Mouse (Mus musculus) frontal cortex, adult (tissue): ENCODE results near the gene Cabp1.
"Not testable (repeated sequence)": the region's sequence is repeated elsewhere in the genome, so short reads cannot be mapped to it uniquely, and the experiment has no call there.

Experiments used
- ATAC-seq: cut with Nextera tagmentation; 2 replicates; pipeline ENCODE4 v1.9.2; 2017; ENCODE audit warnings: mild to moderate bottlenecking, moderate library complexity, mixed read lengths; ENCODE audit not compliant: low TSS enrichment

The Cabp1 gene

GRCm38 (mm10) chr5:115152132-115152956 is 41.8 kb downstream of the Cabp1 start:
- ATAC-seq: no peak

- no peak for ATAC-seq
Observed at GRCm38 (mm10) chr5:115151457-115151856, 42.7 kb downstream of the Cabp1 start.

GRCm38 (mm10) chr5:115150991-115151390 is 43.2 kb downstream of the Cabp1 start:
- ATAC-seq: no peak

- ATAC-seq: no peak
Observed at GRCm38 (mm10) chr5:115149675-115150459, 44.3 kb downstream of the Cabp1 start.

- ATAC-seq: not testable (repeated sequence)
Observed at GRCm38 (mm10) chr5:115148872-115149271, 45.3 kb downstream of the Cabp1 start.

- ATAC-seq: no peak
Observed at GRCm38 (mm10) chr5:115148378-115148777, 45.8 kb downstream of the Cabp1 start.

GRCm38 (mm10) chr5:115147388-115147787 is 46.8 kb downstream of the Cabp1 start:
- no peak for ATAC-seq

GRCm38 (mm10) chr5:115146747-115147130 is 47.4 kb downstream of the Cabp1 start:
- ATAC-seq: no peak

- ATAC-seq: 0 out of 2 replicates have a peak, but pooled peaks have one; percentile 42
Observed at GRCm38 (mm10) chr5:115145976-115146746, 48.0 kb downstream of the Cabp1 start.

GRCm38 (mm10) chr5:115145253-115145968 is 48.8 kb downstream of the Cabp1 start:
- ATAC-seq: no peak

GRCm38 (mm10) chr5:115144471-115144870 is 49.7 kb downstream of the Cabp1 start:
- no peak for ATAC-seq

- peak; percentile 47; the same call in 1 of the 2 replicates for ATAC-seq
Observed at GRCm38 (mm10) chr5:115143552-115143951, 50.6 kb downstream of the Cabp1 start.

- ATAC-seq: no peak
Observed at GRCm38 (mm10) chr5:115142166-115142697, 51.9 kb downstream of the Cabp1 start.

GRCm38 (mm10) chr5:115140726-115141125 is 53.5 kb downstream of the Cabp1 start:
- no peak for ATAC-seq

GRCm38 (mm10) chr5:115139124-115139523 is 55.1 kb downstream of the Cabp1 start:
- no peak for ATAC-seq

GRCm38 (mm10) chr5:115134234-115135165 is 59.7 kb downstream of the Cabp1 start, which contains the start of gene Unc119b:
Gene Unc119b, minus strand, starts transcription at chr5:115134975.
- peak; percentile 85 for ATAC-seq

- ATAC-seq: 0 out of 2 replicates have a peak, but pooled peaks have one; percentile 24
Observed at GRCm38 (mm10) chr5:115133358-115134066, 60.7 kb downstream of the Cabp1 start.

GRCm38 (mm10) chr5:115132465-115132864 is 61.7 kb downstream of the Cabp1 start:
- ATAC-seq: no peak

- no peak for ATAC-seq
Observed at GRCm38 (mm10) chr5:115129328-115129727, 64.9 kb downstream of the Cabp1 start.
